In genomic region chr12:13145186-13146115, GRCm38 (mm10) we compare ENCODE assay signal across 9 mouse cellular contexts.
DNase-seq lines count a peak whose midpoint lies in the region; ATAC-seq and TF ChIP-seq lines count a peak whose summit lies in the region.
"Had no signal": no experiment of that assay in that cellular context is flagged by ENCODE, and none has a peak within 500 bp of the region (broad histone marks: within the 10 kb centered on the region; RNA-seq: fewer than 3 reads in every experiment).

No protein-coding gene starts in this region.

- H3K9me3 ChIP-seq in intestine, embryonic 15.5 days: no peaks in the 10 kb centered on the region
- H3K9me3 ChIP-seq in liver, postnatal 0 days (ENCODE audit: low read length): no peaks in the 10 kb centered on the region
- no peaks in the 10 kb centered on the region for H3K9me3 ChIP-seq in hindbrain, embryonic 11.5 days (ENCODE audit: control insufficient read depth, low read length)
- H3K9me3 ChIP-seq: neural tube, embryonic 12.5 days had no signal

- no peak overlapping the region for H3K9ac ChIP-seq in intestine, embryonic 15.5 days
- H3K9ac ChIP-seq in liver, postnatal 0 days (replicated peaks): no peak overlapping the region
- no peak overlapping the region for H3K9ac ChIP-seq in hindbrain, embryonic 11.5 days (ENCODE audit: low read depth, low read length)
- H3K9ac ChIP-seq: neural tube, embryonic 12.5 days had no signal

- TF ChIP-seq POLR2A in cortical plate, adult 2 months (IDR thresholded peaks at IDR 0.05; ENCODE audit: extremely low read depth, insufficient read depth, low read length): no peak

- peak; percentile 78 for ATAC-seq in intestine, embryonic 15.5 days
- peak; percentile 72 for ATAC-seq in liver, postnatal 0 days
- ATAC-seq in hindbrain, embryonic 11.5 days (ENCODE audit: low FRiP score): no peak
- ATAC-seq in activated CD4-positive, CD25-positive, alpha-beta regulatory T cell, adult 4 months: no peak

- H3K4me2 ChIP-seq in intestine, embryonic 15.5 days (replicated peaks): no peak overlapping the region
- H3K4me2 ChIP-seq in liver, postnatal 0 days (ENCODE audit: low read depth, low read length): no peak overlapping the region
- no peak overlapping the region for H3K4me2 ChIP-seq in hindbrain, embryonic 11.5 days (replicated peaks; ENCODE audit: low read depth, low read length)
- H3K4me2 ChIP-seq: neural tube, embryonic 12.5 days had no signal

- no peaks in the 10 kb centered on the region for H3K36me3 ChIP-seq in intestine, embryonic 15.5 days
- no peaks in the 10 kb centered on the region for H3K36me3 ChIP-seq in liver, postnatal 0 days (replicated peaks; ENCODE audit: insufficient read depth, low read length)
- H3K36me3 ChIP-seq in hindbrain, embryonic 11.5 days (ENCODE audit: control insufficient read depth, insufficient read depth, low read length): no peaks in the 10 kb centered on the region
- H3K36me3 ChIP-seq: neural tube, embryonic 12.5 days had no signal

- peak overlapping the region; percentile 45 for H3K27ac ChIP-seq in cortical plate, adult 2 months (ENCODE audit: insufficient read depth, low read length)
- peak overlapping the region; percentile 56 for H3K27ac ChIP-seq in intestine, embryonic 15.5 days
- H3K27ac ChIP-seq in liver, postnatal 0 days (ENCODE audit: low read depth): 0 out of 2 replicates have a peak overlapping the region, but pooled peaks have one; percentile 8
- H3K27ac ChIP-seq in hindbrain, embryonic 11.5 days (ENCODE audit: low read depth, low read length): no peak overlapping the region
- H3K27ac ChIP-seq: neural tube, embryonic 12.5 days had no signal

- no peak overlapping the region for H3K4me3 ChIP-seq in cortical plate, adult 2 months (ENCODE audit: insufficient read depth, low read length)
- H3K4me3 ChIP-seq in intestine, embryonic 15.5 days (replicated peaks): no peak overlapping the region
- H3K4me3 ChIP-seq in liver, postnatal 0 days (ENCODE audit: low read depth, low read length): no peak overlapping the region
- H3K4me3 ChIP-seq in hindbrain, embryonic 11.5 days (ENCODE audit: low read depth, low read length): no peak overlapping the region
- H3K4me3 ChIP-seq: neural tube, embryonic 12.5 days had no signal

- TF ChIP-seq CTCF in cortical plate, adult 2 months (IDR thresholded peaks at IDR 0.05; ENCODE audit: extremely low read depth, insufficient read depth, low read length): no peak
- TF ChIP-seq CTCF in liver, postnatal 0 days (IDR thresholded peaks at IDR 0.05; ENCODE audit: low read depth): no peak

- TF ChIP-seq EP300 in liver, postnatal 0 days (IDR thresholded peaks at IDR 0.05; ENCODE audit: low read depth): peak; percentile 57; the same call in 1 of the 2 replicates

- WGBS in intestine, embryonic 15.5 days: 32% methylated on average over 10 of the region's 10 CpGs
- WGBS in liver, postnatal 0 days (ENCODE audit: insufficient replicate concordance): 33% methylated on average over 10 of the region's 10 CpGs
- WGBS in hindbrain, embryonic 11.5 days: 73% methylated on average over 10 of the region's 10 CpGs

- DNase-seq in adrenal gland, adult 8-10 months: peak; percentile 25
- DNase-seq in adrenal gland, adult 18-20 months (ENCODE audit: low spot score in 2 of 2): no peak
- peak; percentile 15 for DNase-seq in liver, postnatal 0 days
- DNase-seq in hindbrain, embryonic 11.5 days (ENCODE audit: low spot score): no peak
- DNase-seq in cerebellum, adult 11 months: no peak

- no peaks in the 10 kb centered on the region for H3K27me3 ChIP-seq in intestine, embryonic 15.5 days (replicated peaks)
- no peaks in the 10 kb centered on the region for H3K27me3 ChIP-seq in liver, postnatal 0 days (ENCODE audit: insufficient read depth, low read length)
- H3K27me3 ChIP-seq in hindbrain, embryonic 11.5 days (ENCODE audit: control insufficient read depth, insufficient read depth, low read length): no peaks in the 10 kb centered on the region
- H3K27me3 ChIP-seq: neural tube, embryonic 12.5 days had no signal

- H3K4me1 ChIP-seq in cortical plate, adult 2 months (ENCODE audit: control insufficient read depth, insufficient read depth, low read length): peaks cover 7% of the 10 kb centered on the region
- H3K4me1 ChIP-seq in intestine, embryonic 15.5 days (replicated peaks): peaks cover 14% of the 10 kb centered on the region
- H3K4me1 ChIP-seq in liver, postnatal 0 days (ENCODE audit: insufficient read depth): no peaks in the 10 kb centered on the region
- H3K4me1 ChIP-seq in hindbrain, embryonic 11.5 days (replicated peaks; ENCODE audit: control insufficient read depth, insufficient read depth, low read length): no peaks in the 10 kb centered on the region
- H3K4me1 ChIP-seq: neural tube, embryonic 12.5 days had no signal

Comparison
In these comparisons a context has a peak if more than half of its experiments do, and no peak if none do; other contexts are left out.
1. DNase-seq: peak in adrenal gland, adult 8-10 months (single experiment) and liver, postnatal 0 days (single experiment); none in adrenal gland, adult 18-20 months (0 of 2), hindbrain, embryonic 11.5 days (single experiment) and cerebellum, adult 11 months (single experiment).
2. ATAC-seq: peak in intestine, embryonic 15.5 days (single experiment) and liver, postnatal 0 days (single experiment); none in hindbrain, embryonic 11.5 days (single experiment) and activated CD4-positive, CD25-positive, alpha-beta regulatory T cell, adult 4 months (single experiment).